Mouse (Mus musculus) liver, embryonic 13.5 days (tissue): Measurements from ENCODE around the gene Ap4s1. TPM values are rescaled to one million over a fixed set of nuclear protein-coding genes. Genes with fewer than 3 reads are reported as not detected.

Experiments
- polyA plus RNA-seq: library from polyadenylated mRNA; unstranded; fragments of >200 nt; fragmentation: Nextera tagmentation; extraction: Ambion mirVana; gene quantifications from 2 replicates; pipeline ENCODE4 v1.2.1, GENCODE M21; 2015

Gene Ap4s1
- polyA plus RNA-seq, 1 experiment from 2014 or later, result 17.1 TPM

Other genes with a start within 250 kb of the Ap4s1 start
- gene Coch, start 97.7 kb upstream of the Ap4s1 start, polyA plus RNA-seq, result 0.13 and 0.15 TPM in 2 replicates
- 13.4 and 14.5 TPM in 2 replicates for gene Strn3, start 864 bp downstream of the Ap4s1 start, polyA plus RNA-seq
- 29.6 and 32.1 TPM in 2 replicates for gene Hectd1, start 138.5 kb downstream of the Ap4s1 start, polyA plus RNA-seq